Mouse (Mus musculus): ENCODE measurements around the gene Nsf.

GRCm38 (mm10) chr11:103909809-103910208, 44.0 kb downstream of the Nsf start:
- no peak for TF ChIP-seq POLR2A (IDR thresholded peaks at IDR 0.05; ENCODE audit: extremely low read depth, insufficient read depth, low read length)
- TF ChIP-seq CTCF (IDR thresholded peaks at IDR 0.05; ENCODE audit: extremely low read depth, insufficient read depth, low read length): no peak
